Mouse (Mus musculus) adrenal gland, postnatal 10 days (tissue): Measurements from ENCODE around the gene Mark4. TPM values are rescaled to one million over a fixed set of nuclear protein-coding genes. Genes with fewer than 3 reads are reported as not detected.

Experiments used
- DNase-seq: peaks from one replicate; pipeline ENCODE4 v3.0.0; 2021; ENCODE audit warnings: mixed read lengths
- microRNA-seq: library from miRNA; unstranded; fragments of <30 nt; microRNA quantifications from one replicate; pipeline ENCODE4 v1.2.0, GENCODE M21; 2021
- total RNA-seq, 2 experiments: library from RNA; stranded (reverse); gene quantifications; 2 replicates each; pipeline ENCODE4 v1.2.3; 2021

Mark4 gene
- total RNA-seq, 2 experiments from 2014 or later = 35.0 to 37.1 TPM

DNA sequence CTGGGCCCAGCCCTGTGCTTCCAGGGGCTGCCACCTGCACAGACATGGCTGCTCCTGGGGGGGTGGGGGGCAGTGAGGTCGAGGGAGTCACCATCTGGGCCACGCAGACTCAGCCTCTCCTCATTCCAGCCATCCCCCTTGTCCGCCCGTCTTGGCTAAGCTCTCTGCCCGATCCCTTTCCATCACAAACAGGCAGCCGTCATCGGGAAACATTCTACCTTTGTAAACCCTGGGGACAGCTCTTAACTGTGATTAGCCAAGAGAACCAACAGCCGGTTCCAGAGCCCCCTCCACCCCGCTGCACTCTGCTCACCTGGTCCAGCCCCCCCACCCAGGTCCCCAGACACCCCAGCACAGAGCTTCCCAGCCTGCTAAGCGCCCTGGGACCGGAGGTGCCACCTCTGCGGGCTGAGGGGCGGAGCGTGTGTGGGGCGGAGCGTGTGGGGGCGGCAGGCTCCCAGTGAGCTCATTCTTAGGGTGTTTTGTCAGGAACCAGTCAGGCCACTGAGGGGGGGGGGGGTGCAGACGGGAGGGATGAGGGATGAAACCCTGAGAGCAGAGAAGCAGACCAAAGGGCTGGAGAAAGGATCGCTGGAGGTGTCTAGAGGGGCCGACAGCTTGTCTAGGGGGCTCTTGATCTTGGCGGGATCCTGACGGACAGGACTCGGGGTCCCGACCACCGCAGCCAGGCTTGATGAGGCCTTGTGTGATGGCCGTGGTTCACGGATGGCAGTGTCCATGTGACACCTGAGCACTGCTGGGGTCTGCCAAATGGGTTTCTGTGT, 58.9 kb downstream of the Mark4 start:
- DNase-seq = peak; percentile 60

DNA sequence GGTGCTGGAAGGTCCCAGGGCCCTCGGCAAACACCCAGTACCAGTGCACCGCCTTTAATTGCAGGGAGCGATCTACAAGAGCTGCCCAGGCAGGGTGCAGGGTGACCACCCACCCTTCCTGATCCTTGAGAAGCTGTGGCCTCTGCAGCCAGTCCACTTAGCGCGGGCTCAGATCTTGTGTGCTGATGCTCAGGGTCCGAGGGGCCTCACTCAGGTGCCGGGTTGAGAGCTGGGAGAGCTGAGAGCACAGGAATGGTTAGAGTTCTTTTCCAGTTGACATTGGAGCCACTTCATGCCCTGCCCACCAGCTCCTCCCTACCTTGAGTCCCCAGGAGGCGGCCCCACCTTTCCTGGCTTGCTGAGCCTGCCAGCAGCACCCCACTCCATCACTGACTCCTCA, 64.1 kb downstream of the Mark4 start:
- no peak for DNase-seq

DNA sequence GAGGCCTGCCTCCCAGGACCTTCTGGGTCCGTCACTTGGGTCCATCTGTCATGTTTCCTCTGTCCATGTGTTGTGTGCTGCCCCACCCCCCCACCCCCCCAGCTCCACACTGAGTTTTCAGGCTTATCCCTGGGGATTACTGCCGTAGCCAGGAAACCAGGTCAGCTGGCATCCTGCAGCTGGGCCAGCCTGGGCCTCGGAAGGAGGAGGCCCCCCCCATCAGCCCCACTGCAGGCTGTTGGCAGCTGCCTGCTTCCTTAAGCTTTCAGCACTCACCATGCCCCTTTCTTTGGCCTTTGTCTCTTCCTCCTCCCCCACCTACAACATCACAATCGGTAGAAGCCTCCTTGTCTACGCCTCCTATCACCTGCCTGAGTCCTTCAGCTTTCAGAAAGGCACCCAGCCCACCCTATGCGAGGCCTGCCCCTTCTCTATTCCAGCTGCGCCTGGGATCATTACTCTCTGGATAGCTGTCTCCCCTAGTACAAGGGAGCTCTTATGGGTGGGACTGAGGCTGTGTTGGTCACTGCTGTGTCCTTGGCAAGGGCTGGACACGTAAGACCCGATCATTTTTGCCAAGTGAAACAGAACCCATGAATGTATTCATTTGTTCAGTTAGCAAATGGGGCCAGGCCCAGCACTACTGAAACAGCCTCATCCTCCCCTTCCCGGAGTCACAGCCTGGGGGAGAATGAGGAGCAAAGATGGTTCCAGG, 69.8 kb downstream of the Mark4 start:
- no peak for DNase-seq

DNA sequence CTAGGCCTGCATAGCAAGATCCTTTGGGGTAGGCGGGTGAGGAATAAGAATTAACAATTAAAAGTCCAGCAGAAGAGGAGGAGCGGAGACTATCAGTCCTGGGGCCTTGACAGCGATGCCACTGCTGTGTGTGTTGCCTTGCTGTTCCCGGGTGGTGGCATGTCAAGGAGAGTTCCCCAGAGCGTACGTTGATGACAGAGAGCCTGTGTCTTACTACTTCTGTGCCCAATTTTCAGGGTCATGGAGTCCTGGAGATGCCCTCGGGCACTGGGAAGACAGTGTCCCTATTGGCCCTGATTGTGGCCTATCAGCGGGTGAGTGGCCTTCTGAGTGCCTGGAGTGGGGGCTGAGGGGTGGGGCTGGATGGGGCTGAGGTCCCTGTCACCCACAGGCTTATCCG, 74.9 kb downstream of the Mark4 start:
- peak; percentile 29 for DNase-seq

DNA sequence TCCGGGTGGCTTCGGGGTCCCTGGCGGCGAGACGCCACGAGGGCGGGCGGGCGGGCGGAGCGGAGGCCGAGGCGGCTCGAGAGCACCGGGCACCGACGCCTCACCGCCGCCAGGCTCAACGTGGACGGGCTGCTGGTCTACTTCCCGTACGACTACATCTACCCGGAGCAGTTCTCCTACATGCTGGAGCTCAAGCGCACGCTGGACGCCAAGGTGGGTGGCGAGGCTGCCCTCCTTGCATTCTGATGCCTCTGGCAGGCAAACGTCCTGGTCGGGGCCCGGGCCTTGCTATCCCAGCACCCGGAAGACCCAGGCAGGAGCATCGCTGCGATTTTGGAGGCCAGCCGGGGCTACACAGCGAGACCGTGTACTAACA, 76.5 kb downstream of the Mark4 start:
- DNase-seq = peak; percentile 55

DNA sequence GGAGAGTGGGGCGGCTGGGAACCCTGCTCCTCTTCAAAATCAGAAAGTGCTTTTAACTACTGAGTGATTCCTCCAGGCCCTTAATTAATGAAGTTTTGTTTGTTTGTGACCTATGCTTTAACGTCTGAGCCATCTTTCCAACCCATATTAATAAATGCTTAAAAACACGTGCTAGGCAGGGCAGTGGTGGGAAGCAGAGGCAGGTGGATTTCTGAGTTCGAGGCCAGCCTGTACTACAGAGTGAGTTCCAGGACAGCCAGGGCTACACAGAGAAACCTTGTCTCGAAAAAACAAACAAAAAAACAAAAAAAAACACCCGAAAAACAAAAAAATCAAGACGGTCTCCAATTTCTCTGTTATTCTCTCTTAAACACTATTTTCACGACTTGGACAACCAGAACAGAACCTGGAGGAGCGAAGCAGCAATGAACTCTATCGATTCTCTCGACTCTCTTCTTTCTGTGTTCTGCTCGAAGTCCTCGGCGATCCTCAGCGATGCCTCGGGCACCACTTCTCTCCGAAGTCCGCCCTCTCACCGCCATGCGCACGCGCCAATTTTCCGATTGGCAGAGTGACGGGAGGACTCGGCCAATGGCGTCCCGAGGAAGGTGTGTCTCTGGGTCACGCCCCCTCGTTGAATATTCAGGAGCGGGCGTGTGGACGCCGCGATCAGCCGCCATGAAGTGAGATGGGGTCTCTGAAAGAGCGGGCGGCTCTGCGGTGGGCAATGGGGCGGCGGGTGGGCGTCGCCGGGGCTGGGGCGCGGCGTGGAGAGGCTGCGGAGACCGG, 77.0 kb downstream of the Mark4 start, which contains the start of gene Ercc2:
Gene Ercc2, plus strand, starts transcription at position 634 of the 789 bp plus-strand sequence.
- DNase-seq = peak; percentile 99

DNA sequence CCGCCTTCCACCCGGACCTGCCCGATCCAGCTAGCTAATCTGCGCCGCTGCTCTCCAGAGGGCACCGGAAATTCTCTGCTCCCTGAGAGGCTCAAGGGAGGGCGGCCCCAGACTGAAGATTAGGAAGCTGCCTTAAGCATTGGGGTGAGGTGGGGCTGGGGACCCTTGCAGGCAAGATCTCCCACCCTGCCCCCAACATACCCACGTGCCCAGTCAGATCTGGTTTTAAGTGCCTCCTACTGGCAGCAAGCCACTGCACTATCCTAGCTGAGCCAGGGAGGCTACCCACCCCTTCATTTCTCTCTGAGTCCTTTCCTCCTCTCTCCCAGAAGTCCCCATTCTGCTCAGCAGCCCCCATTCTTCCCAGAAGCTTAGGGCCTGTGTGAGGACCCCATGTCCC, 80.6 kb downstream of the Mark4 start:
- no peak for DNase-seq

DNA sequence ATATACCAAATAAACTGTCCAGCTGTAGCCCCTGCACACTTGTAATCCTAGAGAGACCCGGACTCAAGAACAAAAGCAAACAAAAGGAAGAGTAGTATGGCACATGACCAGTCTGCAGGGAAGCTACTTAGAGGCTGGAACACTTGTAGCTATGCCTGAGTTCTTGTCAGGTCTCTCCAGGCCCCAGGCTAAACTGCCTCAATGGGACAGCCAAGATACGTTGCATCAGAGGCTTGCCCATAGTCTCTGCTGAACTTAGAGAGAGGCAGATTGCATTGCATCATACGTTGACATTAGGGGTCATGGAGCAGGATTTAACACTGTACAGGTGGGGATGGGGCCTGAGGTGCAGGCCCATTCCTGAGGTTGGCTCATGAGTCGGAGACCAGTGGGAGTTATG, 82.6 kb downstream of the Mark4 start:
- no peak for DNase-seq

DNA sequence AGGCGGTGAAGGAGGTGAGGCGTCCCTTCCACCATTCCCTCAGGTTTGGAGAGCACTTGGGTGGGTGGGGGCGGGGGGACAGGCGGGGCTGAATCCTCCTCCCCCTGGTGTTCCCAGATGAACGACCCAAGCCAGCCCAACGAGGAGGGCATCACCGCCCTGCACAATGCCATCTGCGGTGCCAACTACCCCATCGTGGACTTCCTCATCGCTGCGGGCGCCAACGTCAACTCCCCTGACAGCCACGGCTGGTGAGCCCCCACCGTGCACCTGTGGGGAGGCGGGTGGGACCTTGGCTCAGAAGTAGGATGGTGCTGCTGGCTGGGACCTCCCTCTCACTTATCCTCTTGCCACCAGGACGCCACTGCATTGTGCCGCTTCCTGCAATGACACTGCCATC, 83.3 kb downstream of the Mark4 start:
- DNase-seq = no peak

Small RNA genes lying within 50 kb of the gene (microRNA-seq; reads per million reads assigned to microRNA genes)
- not detected for gene Mir343

Other genes starting within 250 kb of the Mark4 start
- 1 to 10 TPM; 7.4 to 9.2 TPM for gene Gpr4, start 246.3 kb downstream of the Mark4 start, total RNA-seq
- gene Opa3, start 230.5 kb downstream of the Mark4 start, total RNA-seq = 10 to 100 TPM; 26.5 to 26.6 TPM
- 10 to 100 TPM; 73.9 to 77.2 TPM for gene Vasp, start 187.0 kb downstream of the Mark4 start, total RNA-seq
- under 1 TPM in 1 of 2 experiments, not detected in 1; 0.30 TPM for gene Ppm1n, start 178.8 kb downstream of the Mark4 start, total RNA-seq
- gene Rtn2, start 176.2 kb downstream of the Mark4 start, total RNA-seq = 10 to 100 TPM; 20.2 to 59.7 TPM
- gene Fosb, start 148.8 kb downstream of the Mark4 start, total RNA-seq = 10 to 100 TPM in 1 of 2 experiments, 1 to 10 TPM in 1; 1.2 to 12.9 TPM
- gene Ercc1, start 114.0 kb downstream of the Mark4 start, total RNA-seq = 10 to 100 TPM; 37.1 to 41.3 TPM
- gene Cd3eap, start 99.3 kb downstream of the Mark4 start, total RNA-seq = 10 to 100 TPM; 11.5 to 11.7 TPM
- gene Ppp1r13l, start 99.1 kb downstream of the Mark4 start, total RNA-seq = 1 to 10 TPM; 5.0 to 6.0 TPM
- 10 to 100 TPM; 18.8 to 29.0 TPM for gene Ercc2, start 76.8 kb downstream of the Mark4 start, total RNA-seq
- 1 to 10 TPM; 1.4 to 1.7 TPM for gene Klc3, start 54.7 kb downstream of the Mark4 start, total RNA-seq
- gene Ckm, start 54.0 kb downstream of the Mark4 start, total RNA-seq = 100 to 1,000 TPM; 346 to 973 TPM
- 10 to 100 TPM; 17.4 to 17.9 TPM for gene Exoc3l2, start 4.5 kb upstream of the Mark4 start, total RNA-seq
- 1 to 10 TPM; 5.2 to 5.4 TPM for gene Bloc1s3, start 49.5 kb upstream of the Mark4 start, total RNA-seq
- 10 to 100 TPM; 76.6 to 80.9 TPM for gene Trappc6a, start 49.6 kb upstream of the Mark4 start, total RNA-seq
- under 1 TPM; 0.18 to 0.21 TPM for gene Nkpd1, start 59.0 kb upstream of the Mark4 start, total RNA-seq
- 10 to 100 TPM; 59.2 to 60.8 TPM for gene Ppp1r37, start 104.3 kb upstream of the Mark4 start, total RNA-seq
- under 1 TPM; 0.55 to 0.60 TPM for gene Zfp296, start 118.5 kb upstream of the Mark4 start, total RNA-seq
- gene Gemin7, start 118.8 kb upstream of the Mark4 start, total RNA-seq = 10 to 100 TPM; 54.7 to 56.2 TPM
- 10 to 100 TPM; 29.6 to 58.3 TPM for gene Clasrp, start 145.7 kb upstream of the Mark4 start, total RNA-seq
- gene Relb, start 170.6 kb upstream of the Mark4 start, total RNA-seq = 10 to 100 TPM; 18.8 to 21.6 TPM
- gene Clptm1, start 206.2 kb upstream of the Mark4 start, total RNA-seq = 100 to 1,000 TPM; 108 to 117 TPM
- 100 to 1,000 TPM in 1 of 2 experiments, 10 to 100 TPM in 1; 52.0 to 144 TPM for gene Apoc2, start 219.1 kb upstream of the Mark4 start, total RNA-seq
- gene Gm44805, start 222.6 kb upstream of the Mark4 start, total RNA-seq = 1 to 10 TPM; 1.3 to 1.5 TPM
- 100 to 1,000 TPM; 211 to 416 TPM for gene Apoc4, start 222.7 kb upstream of the Mark4 start, total RNA-seq
- 1,000 to 10,000 TPM in 1 of 2 experiments, 100 to 1,000 TPM in 1; 910 to 1,570 TPM for gene Apoc1, start 233.8 kb upstream of the Mark4 start, total RNA-seq
- 1,000 to 10,000 TPM; 1,872 to 4,173 TPM for gene Apoe, start 240.4 kb upstream of the Mark4 start, total RNA-seq